Mouse (Mus musculus) induced T-regulatory cell, adult 2 months (primary cell): Measurements from ENCODE around the gene Mfsd11.
"Not testable (repeated sequence)": the region's sequence is repeated elsewhere in the genome, so short reads cannot be mapped to it uniquely, and the experiment has no call there.

Source experiments
- DNase-seq: peaks from one replicate; pipeline ENCODE4 v3.0.0-alpha.2; 2012; ENCODE audit warnings: low read depth

Mfsd11 gene

DNA sequence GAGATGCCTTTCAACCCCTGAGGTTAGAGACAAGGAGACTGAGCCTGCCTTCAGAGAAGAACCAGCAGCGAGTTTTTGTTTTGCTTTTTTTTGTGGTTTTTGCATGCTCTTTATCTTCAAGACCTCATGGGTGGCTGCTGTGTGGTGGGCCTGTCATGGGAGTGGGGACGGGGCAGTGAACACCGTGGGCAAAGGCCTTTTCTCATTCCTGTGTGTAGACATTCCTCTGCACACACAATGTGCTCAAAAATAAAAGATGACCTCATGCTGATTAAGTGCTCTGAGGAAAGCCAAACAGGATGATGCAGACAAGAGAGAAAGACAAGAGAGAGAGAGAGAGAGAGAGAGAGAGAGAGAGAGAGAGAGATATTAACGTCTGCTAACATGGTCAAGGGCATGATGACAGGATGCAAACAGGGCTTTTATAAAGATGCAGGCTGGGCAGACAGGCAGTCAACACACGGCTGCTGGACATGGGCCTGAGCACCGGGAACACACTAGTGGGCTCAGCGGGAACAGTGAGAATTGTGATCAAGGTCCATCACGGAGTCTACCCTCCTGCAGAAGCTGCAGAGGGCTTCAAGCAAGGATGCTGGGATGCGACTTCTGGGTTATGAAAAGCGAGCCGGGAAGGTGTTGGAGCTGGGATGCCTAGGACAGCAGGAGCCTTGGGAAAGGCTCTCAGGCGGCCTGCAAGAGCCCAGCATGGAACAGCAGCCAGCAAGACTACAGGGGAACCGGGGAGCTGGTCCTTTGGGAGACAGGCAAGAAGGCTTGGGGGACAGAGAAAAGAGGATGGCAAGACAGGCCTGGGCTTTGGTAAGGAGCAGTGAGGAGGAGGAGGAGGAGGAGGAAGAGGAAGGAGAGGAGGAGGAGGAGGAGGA, 30.9 kb upstream of the Mfsd11 start:
- no peak for DNase-seq

DNA sequence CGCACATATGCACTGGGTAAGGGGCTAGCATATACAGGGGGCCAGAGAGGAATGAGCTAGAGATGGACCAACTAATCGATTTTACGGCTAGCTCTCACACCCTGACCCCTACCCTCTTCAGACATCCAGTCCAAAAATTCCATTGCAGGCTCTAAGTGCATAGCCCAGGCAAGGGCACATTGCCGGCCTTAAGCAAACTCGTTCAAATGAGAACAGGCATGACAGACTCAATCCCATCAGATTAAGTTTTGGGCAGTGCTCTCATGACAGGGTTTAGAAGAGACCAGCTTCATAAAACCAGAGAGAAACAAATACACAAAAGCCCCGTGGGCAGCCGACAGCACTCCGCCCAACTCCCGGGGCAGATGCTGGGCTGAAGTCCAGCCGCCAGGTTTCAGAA, 30.0 kb upstream of the Mfsd11 start:
- DNase-seq = no peak

DNA sequence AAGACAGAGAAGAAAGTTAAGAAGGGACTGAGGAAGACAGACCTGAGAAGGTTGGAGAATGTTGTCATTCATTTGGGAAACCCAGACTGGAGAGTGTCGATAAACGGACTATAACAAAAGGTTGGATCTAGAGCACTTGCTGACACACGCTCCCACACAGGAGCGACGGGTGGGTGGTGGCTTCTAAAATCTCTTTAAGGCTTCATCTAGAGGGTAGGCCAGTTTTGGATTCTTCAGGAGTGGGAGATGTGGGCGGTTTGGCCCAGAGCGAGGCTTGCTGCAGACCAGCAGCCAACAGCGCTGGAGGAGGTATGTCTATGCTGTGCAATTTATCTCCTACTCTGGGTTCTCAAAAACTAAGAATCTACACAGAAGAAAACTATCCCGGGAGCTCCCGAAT, 29.6 kb upstream of the Mfsd11 start:
- DNase-seq = no peak

DNA sequence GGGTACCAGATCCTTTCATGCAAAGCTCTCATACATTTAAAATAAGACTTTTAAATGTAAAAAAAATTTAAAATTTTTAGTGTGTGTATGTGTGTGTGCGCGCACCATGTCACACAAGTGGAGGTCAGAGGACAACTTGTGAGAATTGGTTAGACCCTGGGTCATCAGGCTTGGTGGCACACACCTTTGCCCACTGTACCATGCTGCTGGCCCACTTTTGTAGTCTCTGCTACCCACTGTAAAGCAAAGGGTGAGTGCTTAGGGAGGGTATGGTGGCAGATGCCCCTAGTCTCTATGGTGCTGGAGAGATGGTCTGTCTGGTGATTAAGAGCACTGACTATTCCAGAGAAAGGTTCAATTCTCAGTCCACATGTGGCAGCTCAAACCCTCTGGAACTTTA, 29.0 kb upstream of the Mfsd11 start:
- DNase-seq = no peak

DNA sequence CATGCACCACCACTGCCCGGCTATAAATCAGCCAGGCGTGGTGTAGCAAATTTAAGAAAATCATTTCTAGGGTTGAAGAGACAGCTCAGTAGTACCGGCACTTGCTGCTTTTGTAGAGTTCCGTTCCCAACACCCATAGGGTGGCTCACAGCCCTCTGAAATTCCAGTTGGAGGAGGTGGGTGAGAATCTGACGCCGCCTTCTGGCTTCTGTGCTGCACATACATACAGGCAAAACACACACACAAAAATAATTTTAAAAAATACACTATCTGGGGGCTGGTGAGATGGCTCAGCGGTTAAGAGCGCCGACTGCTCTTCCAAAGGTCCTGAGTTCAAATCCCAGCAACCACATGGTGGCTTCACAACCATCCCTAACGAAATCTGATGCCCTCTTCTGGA, 28.4 kb upstream of the Mfsd11 start:
- not testable (repeated sequence) for DNase-seq

DNA sequence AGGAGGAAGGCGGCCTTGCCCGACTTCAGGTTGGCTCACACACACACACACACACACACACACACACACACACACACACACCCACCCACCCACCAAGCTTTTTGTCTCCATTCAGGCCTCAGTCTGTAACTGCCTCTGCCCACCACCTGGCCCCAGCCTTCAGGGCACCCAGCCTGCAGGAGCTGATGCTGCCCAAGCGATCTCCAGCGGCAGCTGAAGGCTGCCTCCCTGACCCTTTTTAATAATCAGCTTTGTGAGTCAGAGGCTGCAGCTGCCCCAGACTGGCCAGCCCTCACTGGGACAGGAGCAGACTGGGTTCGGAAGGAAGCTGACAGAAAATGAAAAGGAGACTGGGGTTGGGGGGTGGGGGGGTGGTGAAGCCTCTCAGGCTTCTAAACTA, 27.0 kb upstream of the Mfsd11 start:
- no peak for DNase-seq

DNA sequence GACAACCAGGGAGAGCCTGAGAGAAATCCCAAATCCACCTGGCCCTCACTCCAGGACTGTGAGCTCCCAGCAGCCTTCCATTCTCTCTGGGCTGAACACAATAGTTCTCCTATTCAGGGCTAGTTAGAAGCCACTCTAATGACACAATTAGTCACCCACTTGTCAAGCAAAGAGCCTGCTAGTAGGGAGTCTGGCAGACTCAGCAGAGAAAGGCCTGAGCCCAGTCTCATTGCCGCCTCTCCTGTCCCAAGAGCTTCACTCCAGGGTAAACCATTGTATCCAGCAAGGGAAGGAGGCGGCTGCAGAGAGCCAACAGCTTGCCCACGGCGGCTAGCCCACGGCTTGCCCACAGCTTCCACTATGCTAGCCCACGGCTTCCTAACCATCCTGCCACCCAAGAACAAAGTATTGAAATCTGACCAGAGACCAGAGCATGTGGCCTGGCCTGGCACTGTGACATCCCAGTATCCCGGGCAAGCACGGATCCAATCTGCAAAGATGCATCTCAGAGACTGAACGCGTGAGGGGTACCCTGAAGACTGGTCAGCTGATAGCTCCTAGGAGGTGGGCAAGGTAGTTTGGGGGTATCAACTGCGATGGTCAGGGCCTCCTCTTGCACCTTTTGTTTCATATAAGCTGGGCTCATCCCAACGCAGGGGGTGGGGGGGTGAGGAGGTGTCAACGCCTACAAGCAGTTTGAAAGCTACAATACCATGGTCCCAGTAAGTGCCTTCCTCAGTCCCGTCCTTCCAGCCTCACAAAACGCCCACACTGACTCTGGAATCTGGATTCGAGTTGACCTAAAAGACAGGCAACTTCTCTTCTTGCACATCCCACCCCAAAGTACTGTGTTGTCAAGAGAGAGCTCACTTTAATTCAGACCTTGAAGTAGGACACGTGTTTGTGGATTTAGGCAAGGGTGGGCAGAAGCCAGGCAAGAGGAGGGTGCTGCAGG, 25.4 kb upstream of the Mfsd11 start:
- DNase-seq = no peak

DNA sequence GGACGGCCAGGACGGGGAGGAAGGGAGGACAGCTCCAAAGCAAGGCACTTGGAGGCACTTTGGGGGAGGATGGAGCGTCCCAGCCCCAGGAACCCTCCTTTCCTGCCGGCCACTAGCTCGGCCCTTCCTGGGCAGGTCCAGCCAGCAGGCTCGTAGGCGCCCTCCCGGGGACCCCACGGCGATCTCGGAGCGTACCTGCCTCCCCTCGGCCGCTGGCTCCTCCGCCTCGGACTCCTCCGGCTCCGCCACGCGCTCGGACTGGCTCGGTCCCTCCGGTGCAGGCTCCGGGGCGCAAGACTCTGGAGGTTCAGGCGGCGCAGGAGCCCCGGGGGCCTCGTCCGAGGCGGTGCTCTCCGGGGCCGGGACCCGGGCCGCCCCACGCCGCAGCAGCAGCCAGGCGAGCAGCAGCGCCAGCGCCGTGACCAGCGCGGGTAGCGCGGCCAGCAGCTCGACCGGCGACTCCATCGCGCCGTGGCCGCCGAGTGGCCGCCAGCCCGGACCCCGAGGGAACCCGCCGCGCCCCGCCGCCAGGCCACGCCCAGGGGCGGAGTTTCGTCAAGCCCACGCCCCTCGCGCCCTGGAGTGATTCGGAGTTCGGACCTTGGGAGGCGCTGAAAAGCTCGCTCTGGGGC, 24.6 kb upstream of the Mfsd11 start, which contains the start of gene Mxra7:
Mxra7 (minus strand) TSS at position 513 of the 632 bp plus-strand sequence.
- peak; percentile 64 for DNase-seq

DNA sequence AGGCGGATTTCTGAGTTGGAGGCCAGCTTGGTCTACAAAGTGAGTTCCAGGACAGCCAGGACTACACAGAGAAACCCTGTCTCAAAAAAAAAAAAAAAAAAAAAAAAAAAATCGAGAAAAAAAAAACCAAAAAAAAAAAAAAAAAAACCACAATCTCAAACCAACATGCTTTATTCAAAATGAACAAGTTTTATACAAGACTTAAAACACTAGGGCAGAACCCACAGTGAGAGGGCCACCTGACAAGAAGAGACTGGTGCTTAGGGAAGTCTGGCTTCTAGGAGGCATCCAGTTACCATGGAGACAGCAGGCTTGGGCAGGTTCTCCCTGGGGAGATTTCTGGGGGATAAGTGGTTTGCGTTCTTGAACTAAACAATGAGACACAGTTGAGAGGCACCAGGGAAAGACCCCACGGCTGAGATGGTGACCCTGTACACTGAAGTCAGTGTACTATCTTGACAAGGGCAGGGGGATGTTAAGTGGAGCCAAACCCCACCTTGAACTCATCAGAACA, 20.0 kb upstream of the Mfsd11 start:
- no peak for DNase-seq

DNA sequence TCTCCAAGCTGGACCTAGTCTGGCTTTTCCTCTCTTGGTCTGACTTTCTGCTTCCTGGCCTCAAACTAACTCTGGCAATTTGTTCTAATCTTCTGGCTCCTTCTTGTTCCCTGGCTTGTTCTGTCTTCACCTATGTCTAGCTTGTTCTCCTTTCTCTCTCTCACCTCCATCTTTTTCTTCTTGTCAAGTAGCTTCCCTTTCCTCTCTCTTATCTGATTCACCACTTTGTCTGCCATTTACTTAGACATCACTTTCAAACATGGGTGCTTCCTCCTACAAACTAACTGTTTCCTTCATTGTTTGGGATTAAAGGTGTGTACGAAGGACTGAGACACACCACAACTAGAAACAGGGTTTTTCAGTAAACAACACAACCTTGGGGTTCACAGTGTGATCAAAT, 17.3 kb upstream of the Mfsd11 start:
- DNase-seq = no peak

DNA sequence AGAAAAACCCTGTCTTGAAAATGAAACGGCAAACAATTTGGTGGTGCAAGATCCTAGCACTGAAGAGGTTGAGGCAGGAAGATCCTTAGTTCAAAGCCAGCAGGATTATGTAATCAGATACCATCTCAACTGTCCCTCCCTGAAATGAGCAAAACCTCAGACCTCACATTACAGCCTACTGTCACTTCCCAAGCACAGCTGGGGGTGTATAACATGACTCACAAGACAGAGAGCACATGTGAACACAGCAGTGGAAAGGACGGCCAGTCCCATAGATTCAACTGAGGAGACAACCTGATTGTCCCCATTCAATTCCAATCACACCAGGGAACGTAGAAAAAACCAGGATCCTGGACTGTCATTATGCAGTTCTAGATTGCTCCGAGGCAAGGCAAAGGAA, 16.0 kb upstream of the Mfsd11 start:
- no peak for DNase-seq

DNA sequence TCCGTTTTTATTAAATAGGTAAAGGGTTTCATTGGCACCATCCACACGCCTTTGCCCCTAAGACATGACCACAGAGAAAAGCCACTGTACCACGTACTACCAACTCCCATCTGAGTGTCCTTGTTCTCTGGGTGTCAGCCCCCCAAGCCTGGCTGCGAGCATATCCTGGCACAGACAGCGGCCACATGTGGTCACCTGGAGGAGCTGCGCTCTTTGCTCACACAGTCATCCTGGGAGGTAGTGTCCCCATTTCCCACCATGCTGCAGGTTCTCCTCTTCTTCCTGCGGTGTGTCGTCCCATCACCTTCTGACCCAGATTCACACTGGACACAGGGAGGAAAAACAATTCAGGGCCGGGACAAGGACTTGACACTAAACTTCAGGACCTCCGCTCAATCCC, 14.8 kb upstream of the Mfsd11 start:
- DNase-seq = no peak

DNA sequence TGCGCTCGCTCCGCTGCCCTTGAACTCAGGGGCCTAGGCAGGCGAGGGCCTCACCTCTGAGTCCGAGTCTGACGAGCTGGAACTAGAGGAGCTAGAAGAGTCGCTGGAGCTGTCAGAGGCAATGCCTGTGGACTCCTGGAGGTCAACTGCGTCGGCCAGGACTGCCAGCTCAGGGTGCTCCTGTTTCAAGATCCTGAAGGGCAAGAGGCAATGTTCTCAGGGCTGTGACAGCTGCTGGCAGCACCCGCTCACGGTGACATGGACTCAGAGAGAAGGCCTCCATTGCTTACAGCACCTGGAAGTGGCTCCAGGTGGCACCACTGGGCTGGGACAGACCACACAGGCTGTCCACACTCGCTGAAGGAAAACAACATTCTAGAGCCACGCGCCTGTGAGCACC, 13.3 kb upstream of the Mfsd11 start:
- DNase-seq = no peak

DNA sequence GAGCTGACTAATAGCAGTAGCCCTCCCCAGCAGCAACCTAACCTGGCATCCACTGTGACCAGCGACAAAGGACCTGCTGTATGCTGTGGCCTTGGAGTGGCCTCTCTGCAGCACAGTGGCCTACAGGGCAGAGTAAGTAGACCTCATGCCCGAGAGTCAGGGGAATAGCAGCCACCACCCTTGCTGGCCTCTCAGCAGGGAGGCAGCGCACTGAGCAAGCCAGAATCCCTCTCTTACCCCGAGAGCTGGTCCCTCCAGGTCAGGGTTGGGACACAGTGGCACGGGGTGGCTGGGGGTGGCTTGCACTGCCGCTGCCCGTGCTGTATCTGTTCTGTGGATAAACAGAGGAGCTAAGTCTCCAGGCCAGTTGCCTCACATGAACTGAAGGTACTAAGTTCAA, 12.6 kb upstream of the Mfsd11 start:
- no peak for DNase-seq

DNA sequence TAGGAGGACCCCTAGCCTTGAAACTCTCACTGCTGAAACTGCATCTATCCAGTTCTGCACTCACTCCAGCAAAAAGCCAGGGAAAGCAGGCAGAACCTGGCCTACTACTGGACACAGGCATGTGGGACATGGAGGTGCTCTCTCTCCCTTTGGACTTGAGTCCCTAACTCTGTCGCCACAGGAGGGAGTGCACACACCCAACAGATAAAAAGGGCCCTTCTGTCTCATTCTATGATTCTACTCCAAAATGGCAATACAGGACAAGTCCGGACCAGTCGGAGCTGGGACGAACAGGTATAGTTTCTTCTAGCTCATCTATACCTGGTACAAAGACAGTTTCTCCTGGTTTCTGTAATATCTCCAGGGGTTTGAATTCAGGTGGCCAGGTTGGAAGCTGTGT, 11.5 kb upstream of the Mfsd11 start:
- no peak for DNase-seq

DNA sequence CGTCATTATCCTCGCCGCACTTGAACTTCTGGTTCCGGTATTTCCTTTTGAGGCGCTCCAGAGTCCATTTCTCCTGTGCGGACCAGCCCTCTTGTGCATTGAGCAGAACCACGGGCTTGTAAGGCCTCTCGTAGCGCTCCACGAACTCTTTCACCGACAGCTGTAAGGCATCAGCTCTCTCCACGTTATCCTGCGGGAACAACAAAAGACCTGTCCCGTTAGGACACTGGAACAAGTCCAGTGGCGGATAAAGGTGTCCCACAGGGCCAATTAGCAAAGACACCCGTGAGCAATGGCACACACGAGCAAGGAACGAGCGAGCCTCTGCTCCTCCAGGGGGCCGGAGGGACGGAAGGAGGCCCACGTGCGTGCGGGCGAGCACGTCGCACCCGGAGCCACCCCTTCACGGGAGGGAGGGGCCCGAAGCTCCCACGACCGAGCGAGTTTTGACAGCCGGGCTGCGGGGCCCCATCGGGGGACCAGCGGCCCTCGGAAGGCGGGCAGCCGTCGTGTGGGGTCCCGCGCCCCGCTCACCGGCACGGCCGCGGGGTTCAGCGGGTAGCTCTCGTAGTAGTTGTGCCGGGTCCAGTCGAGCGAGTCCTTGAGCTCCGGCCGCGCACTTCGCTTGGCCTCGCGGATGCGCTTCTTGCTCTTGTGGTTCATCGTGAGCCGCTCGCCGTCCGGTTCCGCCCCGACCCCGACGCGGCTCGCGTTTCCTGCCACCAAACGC, 9.5 kb upstream of the Mfsd11 start:
- peak; percentile 85 for DNase-seq

DNA sequence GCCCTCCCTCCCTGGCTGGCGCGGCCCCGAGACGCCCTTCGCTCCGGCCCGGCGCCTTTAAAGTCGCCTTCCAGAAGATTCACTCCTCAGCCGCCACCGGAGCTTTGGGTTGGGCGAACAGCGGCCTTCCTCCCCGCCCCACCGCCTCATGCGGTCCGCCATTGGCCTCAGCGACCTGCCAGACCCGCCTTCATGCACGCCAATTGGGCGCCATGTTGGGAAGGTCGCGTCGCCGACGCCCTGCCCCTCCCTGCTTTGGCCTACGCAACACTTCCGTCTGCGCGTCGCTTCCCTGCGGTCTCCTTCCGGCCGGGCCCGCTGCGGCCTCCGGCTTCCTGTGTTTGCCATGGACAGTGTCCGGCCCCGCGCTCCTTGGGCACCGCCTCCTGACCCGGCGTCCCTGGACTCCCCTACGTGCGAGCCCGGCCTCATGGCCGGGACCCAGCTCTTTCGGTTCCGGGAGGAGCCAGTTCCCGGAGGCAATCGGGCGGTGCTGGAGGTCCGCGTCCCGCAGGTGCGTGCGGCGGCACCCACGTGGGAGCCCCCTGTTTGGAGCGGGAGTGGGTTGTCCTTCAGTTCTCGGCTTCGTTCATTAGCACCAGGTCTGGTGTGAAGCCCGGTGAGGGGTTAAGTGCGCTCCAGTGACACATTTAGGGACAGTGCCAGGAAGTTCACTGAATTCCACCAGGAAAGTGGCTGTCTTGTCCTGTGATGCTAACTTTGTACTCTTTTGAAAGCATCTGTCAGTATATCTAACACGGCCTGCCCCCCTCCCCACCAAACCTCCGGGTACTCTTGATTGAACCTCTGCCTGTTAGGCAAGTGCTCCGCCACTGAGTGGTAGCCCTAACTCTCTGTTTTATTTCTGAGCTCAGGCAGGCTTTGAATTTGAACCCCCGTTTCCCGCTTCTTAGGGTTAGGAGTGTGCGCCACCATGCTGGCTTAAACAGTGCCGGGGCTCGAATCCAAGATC, 8.7 kb upstream of the Mfsd11 start, which contains the start of the genes Mettl23 and Jmjd6:
Mettl23 (plus strand) TSS at position 18 of the 973 bp plus-strand sequence.
Jmjd6 (minus strand) TSS at position 189 of the 973 bp plus-strand sequence.
- DNase-seq = peak; percentile 97

DNA sequence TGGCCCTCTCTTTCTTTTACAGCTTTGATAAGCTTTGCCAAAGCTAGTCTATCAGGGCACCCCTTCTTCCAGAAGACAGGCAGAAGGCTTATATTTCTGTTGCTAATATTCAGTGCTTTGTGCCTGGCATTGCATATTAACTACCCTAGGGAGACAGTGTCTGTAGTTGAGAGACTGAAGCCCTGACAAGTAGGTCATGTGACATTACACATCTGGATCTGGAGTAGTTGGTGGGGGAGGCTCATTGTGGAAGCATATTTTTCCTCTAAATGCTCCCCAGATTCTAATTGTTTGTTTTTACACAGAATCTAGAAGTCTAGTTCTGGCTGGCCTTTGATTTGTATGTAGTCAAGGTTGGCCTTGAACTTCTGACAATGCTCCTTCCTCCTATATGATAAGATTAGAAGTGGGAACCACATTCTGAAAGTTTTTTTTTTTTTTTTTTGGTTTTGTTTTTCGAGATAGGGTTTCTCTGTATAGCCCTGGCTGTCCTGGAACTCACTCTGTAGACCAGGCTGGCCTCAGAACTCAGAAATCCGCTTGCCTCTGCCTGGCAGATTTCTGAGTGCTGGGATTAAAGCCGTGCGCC, 5.6 kb upstream of the Mfsd11 start:
- DNase-seq = no peak

DNA sequence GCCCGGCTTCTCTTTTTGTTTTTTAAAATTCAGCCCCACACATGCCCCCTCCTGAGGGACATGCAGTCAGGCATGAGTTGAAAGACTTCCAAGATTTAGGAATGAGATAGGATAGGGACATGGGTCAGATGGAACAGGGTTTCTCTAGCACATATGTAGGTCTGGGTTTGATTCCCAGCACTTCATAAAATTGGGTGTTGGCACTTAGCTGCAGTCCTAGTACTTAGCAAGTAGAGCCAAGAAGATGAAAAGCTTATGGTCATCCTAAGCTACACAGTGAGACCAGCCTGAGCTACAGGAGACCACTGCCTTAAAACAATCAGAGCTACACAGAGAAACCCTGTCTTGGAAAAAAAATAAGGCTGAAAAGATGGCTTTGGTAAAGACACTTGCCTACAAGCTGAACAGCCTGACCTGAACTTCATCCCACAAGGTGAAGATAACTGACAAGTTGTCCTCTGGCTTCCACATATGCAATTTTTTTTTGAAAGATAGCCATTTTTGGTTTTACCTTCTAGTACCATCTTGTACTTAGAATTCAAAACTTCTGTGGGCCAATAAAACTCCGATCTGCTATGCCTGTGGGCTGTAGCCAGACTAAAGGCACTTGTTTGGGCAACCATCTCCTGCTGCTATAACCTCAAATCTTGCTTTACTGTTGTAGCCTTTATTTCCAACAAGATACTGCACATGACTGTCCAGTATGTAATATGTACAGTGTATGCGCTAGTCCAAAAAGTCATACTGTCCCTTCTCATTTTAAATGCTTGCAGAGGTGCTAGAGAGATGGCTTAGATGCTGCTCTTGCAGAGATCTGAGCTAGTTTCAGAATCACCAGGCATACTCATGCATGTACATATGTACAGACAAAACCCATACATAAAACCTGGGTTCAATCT, 4.8 kb upstream of the Mfsd11 start:
- DNase-seq = no peak
